Mouse (Mus musculus): ENCODE measurements around the gene Pcbp4. TPM values are rescaled to one million over a fixed set of nuclear protein-coding genes. Genes with fewer than 3 reads are reported as not detected.

Gene Pcbp4
- polyA plus RNA-seq, 1 experiment from 2014 or later = 7.4 TPM

DNA sequence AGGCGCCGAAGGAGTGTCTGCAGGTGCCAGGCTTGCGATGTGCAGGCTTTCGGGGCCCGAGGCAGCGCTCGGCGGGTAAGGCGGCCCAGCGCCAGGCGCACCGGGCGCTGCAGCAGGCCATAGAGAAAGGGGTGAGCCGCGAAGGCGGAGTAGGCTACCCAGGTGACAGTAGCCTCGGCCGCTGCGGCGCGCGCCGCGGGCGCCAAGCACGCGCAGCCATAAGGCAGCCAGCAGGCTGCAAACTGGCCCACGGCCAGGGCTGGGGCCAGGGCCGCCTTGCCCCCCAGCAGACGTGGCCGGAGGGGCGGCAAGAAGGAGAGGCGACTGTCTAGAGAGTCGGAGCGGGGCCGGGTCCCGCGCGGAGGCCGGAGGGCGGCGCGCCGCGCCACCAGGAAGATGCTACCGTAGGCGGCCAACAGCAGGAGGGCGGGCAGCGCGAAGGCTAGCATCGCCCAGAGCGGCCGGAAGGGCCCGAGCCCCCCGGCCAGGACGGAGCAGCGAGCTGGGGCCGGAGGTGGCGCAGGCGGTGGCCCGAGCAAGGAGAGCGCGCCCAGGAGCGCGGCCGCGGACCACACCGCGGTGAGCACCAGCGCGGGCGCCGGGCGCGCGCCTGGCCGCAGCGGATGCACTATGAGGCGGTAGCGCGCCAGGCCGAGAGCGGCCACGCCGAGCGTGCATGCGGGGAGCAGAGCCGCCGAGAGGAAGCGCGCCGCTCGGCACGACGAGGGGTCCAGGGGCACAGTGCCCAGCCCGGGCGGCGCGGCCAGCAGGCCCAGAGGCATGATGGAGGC lies 11.9 kb downstream of the Pcbp4 start:
- Histone ChIP-seq H3K9ac (no peak overlapping the region), H3K4me1 (replicated peaks) (peaks cover 12% of the 10 kb centered on the region)
- 3% methylated on average over 98 of the region's 99 CpGs for WGBS (ENCODE audit: insufficient replicate concordance)

DNA sequence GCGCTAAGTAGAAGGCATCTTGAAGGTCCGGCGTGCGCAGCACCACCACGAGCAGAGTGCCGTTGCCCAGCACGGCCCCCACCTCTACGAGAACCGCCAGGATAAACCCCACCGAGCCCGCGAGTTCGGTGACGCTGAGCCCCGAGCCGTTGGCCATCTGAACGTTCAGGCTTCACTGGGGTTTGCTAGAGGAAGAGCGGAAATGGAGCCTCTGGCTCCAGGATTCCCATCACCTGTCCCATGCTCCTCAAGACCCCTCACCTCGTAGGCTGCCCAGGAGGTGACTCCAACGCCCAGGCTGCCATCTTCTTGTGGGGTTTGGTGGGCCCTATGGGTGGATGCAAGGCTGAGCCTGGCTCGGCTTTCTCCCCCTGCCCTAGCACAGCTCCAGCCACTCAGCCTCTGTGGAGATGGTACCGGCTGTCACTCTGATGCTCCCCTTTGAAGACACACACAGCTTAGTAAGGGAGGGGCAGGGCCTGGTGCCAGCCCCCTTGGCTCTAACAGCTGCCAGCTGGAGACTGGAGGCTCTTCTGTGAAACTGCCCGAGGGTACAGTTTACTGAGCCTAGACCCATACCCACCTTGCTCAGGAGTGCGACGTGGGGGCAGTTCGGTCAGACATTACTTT lies 12.6 kb downstream of the Pcbp4 start, which contains the start of gene Gpr62:
Gene Gpr62, minus strand, starts transcription at position 368 of the 630 bp plus-strand sequence.
- no peak within 1 kb of the TSS for H3K9ac ChIP-seq
- peaks cover 43% of the 10 kb centered on the region for H3K27me3 ChIP-seq
- 26% methylated on average over 26 of the region's 26 CpGs for WGBS (ENCODE audit: insufficient replicate concordance)

More for the DNA sequence above, 11.9 kb downstream of the Pcbp4 start:
- H3K27ac ChIP-seq (replicated peaks) = no peak overlapping the region
- no peaks in the 10 kb centered on the region for H3K9me3 ChIP-seq (replicated peaks)
- ATAC-seq (ENCODE audit: insufficient read depth) = peak; percentile 32
- peaks cover 43% of the 10 kb centered on the region for H3K27me3 ChIP-seq
- H3K4me3 ChIP-seq (replicated peaks) = peak overlapping the region; percentile 50
- no peaks in the 10 kb centered on the region for H3K36me3 ChIP-seq (replicated peaks)
- peak overlapping the region; percentile 72 for H3K4me2 ChIP-seq

DNA sequence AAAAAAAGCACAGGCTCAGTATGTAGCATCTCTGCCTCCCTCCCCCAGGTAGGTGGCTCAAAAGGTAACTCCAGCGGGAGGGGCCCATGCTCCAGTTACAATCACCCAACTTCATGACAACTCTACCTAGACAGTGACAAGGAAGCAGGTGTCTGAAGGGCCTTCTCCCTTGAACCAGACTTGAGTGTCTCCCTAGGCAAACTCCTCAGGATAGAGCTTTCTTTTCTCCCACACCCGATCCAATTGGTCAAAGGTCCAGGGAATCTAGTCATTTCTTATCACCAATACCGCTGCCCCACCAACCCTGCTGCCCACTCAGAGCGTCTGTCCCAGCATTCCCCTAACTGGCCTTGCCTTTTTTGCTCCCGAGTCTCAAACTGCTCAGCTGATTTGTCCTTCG lies 13.6 kb downstream of the Pcbp4 start:
- H3K4me1 ChIP-seq (replicated peaks) = peaks cover 12% of the 10 kb centered on the region
- peaks cover 43% of the 10 kb centered on the region for H3K27me3 ChIP-seq
- H3K4me3 ChIP-seq (replicated peaks) = no peak overlapping the region
- no peaks in the 10 kb centered on the region for H3K36me3 ChIP-seq (replicated peaks)
- H3K27ac ChIP-seq (replicated peaks) = no peak overlapping the region
- no peaks in the 10 kb centered on the region for H3K9me3 ChIP-seq (replicated peaks)
- no peak overlapping the region for H3K9ac ChIP-seq
- 72% methylated on average over 6 of the region's 6 CpGs for WGBS (ENCODE audit: insufficient replicate concordance)
- H3K4me2 ChIP-seq = no peak overlapping the region
- ATAC-seq (ENCODE audit: insufficient read depth) = no peak

More for the DNA sequence above, 12.6 kb downstream of the Pcbp4 start, which contains the start of gene Gpr62:
- H3K4me1 ChIP-seq (replicated peaks) = peaks cover 12% of the 10 kb centered on the region
- no peaks in the 10 kb centered on the region for H3K9me3 ChIP-seq (replicated peaks)
- no peak for ATAC-seq (ENCODE audit: insufficient read depth)
- no peaks in the 10 kb centered on the region for H3K36me3 ChIP-seq (replicated peaks)
- H3K4me2 ChIP-seq = peak within 1 kb of the TSS; percentile 72
- no peak within 1 kb of the TSS for H3K27ac ChIP-seq (replicated peaks)
- peak within 1 kb of the TSS; percentile 50 for H3K4me3 ChIP-seq (replicated peaks)

DNA sequence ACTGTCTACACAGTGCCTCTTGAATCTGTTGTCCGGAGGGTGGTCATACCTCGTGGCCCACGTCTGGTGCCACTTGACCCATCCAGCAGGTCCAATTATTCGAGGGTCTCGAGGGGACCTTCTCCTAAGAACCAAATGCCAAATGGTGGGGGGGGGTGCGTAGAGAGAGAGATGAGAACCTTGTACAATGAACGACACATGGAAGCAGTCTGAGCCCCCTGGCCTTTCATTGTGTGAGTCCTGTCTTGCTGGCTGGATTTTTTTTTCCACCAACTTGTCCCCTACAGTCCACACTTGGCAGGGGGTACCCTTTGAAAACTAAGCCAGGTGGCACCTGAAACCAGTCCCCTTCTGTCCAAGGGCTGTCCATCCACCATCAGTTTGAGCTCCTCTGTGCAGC lies 14.7 kb downstream of the Pcbp4 start:
- Histone ChIP-seq H3K4me1 (replicated peaks) (peaks cover 12% of the 10 kb centered on the region), H3K27ac (replicated peaks) (no peak overlapping the region), H3K4me2 (no peak overlapping the region), H3K4me3 (replicated peaks) (no peak overlapping the region), H3K9ac (no peak overlapping the region), H3K36me3 (replicated peaks) (no peaks in the 10 kb centered on the region), H3K9me3 (replicated peaks) (no peaks in the 10 kb centered on the region), H3K27me3 (peaks cover 43% of the 10 kb centered on the region)
- no peak for ATAC-seq (ENCODE audit: insufficient read depth)
- 69% methylated on average over 7 of the region's 7 CpGs for WGBS (ENCODE audit: insufficient replicate concordance)

DNA sequence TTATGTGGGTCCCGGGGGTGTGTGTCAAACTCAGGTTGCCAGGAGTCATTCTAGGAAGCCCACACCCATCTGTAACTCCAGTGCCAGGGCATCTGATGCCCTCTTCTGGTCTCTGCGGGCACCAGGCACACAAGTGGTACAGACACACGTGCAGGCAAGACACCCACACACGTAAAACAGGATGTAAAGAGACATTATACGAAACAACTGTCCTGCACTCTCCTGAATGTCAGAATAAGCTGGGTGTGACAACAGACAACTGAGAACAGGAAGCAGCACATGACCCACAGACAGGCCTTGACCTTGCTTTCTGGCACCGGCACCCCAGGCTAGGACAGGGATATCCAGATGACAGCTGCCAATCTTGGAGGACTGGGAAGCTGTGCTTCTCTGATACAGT lies 16.2 kb downstream of the Pcbp4 start:
- Histone ChIP-seq H3K9me3 (replicated peaks) (no peaks in the 10 kb centered on the region), H3K4me3 (replicated peaks) (no peak overlapping the region), H3K27me3 (peaks cover 28% of the 10 kb centered on the region), H3K4me2 (no peak overlapping the region), H3K36me3 (replicated peaks) (no peaks in the 10 kb centered on the region), H3K9ac (no peak overlapping the region), H3K4me1 (replicated peaks) (peaks cover 18% of the 10 kb centered on the region), H3K27ac (replicated peaks) (no peak overlapping the region)
- no peak for ATAC-seq (ENCODE audit: insufficient read depth)
- 32% methylated on average over 6 of the region's 6 CpGs for WGBS (ENCODE audit: insufficient replicate concordance)

DNA sequence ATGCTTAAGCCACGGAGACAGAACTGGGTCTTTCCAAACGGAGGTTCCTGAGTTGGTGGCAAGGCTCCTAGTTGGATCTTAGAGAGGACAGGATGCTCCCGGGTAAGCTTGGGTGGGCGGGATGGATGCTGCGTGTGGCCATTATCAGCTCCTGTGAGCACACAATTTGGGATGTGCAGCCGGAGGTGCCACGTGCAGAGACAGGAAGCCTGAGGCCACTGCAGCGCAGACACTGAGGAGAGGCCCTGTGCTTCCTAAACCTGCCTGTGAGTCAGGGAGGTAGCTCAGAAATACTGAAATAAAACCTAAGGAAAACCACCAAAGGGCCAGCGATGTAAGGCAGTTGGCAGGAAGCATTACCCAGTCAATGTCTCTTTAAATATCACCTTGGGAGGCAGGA lies 16.7 kb downstream of the Pcbp4 start:
- Histone ChIP-seq H3K4me3 (replicated peaks) (no peak overlapping the region), H3K9me3 (replicated peaks) (no peaks in the 10 kb centered on the region), H3K4me1 (replicated peaks) (peaks cover 18% of the 10 kb centered on the region), H3K27me3 (peaks cover 24% of the 10 kb centered on the region), H3K9ac (no peak overlapping the region), H3K36me3 (replicated peaks) (no peaks in the 10 kb centered on the region), H3K27ac (replicated peaks) (no peak overlapping the region), H3K4me2 (no peak overlapping the region)
- no peak for ATAC-seq (ENCODE audit: insufficient read depth)
- WGBS (ENCODE audit: insufficient replicate concordance) = 28% methylated on average over 9 of the region's 9 CpGs

DNA sequence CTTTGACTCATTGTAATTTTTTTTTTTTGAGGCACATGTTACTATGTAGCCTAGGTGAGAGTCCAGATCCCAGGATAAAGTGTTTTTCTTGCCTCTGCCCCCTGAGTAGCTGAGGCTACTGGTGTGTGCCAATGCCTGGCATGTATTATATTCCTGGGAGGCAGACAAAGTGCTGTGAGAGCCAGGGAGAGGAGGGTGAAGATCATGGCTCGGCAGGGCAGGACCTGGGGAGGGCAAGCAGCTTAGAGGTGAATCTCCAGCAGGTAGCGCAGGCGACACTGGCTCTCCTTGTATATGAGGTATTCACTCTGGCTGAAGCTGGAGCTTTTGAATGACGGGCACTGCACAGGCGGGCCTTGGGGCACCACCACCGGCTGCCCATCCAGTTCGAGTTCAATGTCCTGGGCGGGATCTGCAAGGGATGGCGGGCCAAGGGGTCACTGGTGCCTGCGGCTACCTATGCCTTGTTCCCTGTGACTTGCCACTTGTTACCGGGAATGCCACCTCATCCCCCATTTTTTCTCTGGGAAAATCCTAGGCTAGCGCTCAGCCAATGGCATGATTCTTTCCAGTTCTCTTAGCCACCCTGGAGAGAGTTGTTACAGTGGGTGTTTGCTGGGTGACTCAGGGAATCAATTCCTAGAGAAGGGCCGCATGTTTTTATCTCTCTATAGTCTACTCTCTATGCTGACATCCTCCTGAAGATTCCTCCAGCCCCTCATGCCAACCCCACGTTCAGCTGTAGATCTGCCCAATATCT lies 18.1 kb downstream of the Pcbp4 start:
- Histone ChIP-seq H3K36me3 (replicated peaks) (no peaks in the 10 kb centered on the region), H3K4me3 (replicated peaks) (no peak overlapping the region), H3K27me3 (peaks cover 10% of the 10 kb centered on the region), H3K4me1 (replicated peaks) (peaks cover 31% of the 10 kb centered on the region), H3K4me2 (no peak overlapping the region), H3K9me3 (replicated peaks) (no peaks in the 10 kb centered on the region), H3K9ac (no peak overlapping the region), H3K27ac (replicated peaks) (no peak overlapping the region)
- ATAC-seq (ENCODE audit: insufficient read depth) = no peak
- whole genome bisulfite sequencing (ENCODE audit: insufficient replicate concordance) = 65% methylated on average over 14 of the region's 14 CpGs

DNA sequence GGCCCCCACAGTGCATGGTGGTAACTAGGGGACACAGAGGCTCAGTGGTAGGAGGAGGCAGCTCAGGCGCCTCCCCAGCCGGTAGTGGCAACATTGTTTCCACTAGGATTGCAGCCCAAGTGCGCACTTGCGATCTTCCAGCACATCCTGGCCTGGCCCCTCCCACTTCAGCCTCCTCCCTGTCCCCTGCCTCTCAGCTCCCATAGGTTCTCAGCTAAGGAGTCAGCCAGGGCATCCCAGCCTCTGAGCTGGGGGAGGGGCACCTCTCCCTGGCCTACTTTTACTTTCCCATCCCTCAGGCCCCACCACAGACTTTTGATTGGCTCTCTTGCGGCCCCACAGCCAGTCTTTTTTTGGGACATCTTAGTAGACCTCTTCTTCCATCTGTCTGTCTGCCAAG lies 18.8 kb downstream of the Pcbp4 start:
- no peaks in the 10 kb centered on the region for H3K36me3 ChIP-seq (replicated peaks)
- peaks cover 3% of the 10 kb centered on the region for H3K27me3 ChIP-seq
- no peak overlapping the region for H3K4me3 ChIP-seq (replicated peaks)
- H3K4me2 ChIP-seq = no peak overlapping the region
- H3K9me3 ChIP-seq (replicated peaks) = no peaks in the 10 kb centered on the region
- no peak for ATAC-seq (ENCODE audit: insufficient read depth)
- WGBS (ENCODE audit: insufficient replicate concordance) = 73% methylated on average over 5 of the region's 5 CpGs
- H3K4me1 ChIP-seq (replicated peaks) = peaks cover 37% of the 10 kb centered on the region
- H3K9ac ChIP-seq = no peak overlapping the region
- no peak overlapping the region for H3K27ac ChIP-seq (replicated peaks)

DNA sequence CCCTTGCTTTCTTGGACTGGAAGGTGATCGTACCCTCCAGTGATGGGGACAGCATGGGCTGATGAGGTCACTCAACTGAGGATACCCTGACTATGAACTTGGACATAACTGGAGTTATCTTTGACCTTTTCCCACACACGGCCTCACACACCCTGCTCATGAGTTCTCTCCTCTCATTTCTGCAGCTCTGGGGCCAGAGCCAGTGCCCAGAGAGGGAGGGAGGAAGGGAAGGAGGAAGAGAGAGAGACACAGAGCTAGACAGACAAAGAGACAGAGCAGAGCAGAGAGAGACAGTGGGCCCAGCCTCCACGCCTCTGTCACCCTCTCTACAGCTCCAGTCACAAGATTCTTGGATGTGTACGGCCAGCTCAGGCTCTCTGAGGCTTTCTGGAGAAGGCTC lies 19.2 kb downstream of the Pcbp4 start:
- no peaks in the 10 kb centered on the region for H3K9me3 ChIP-seq (replicated peaks)
- peaks cover 39% of the 10 kb centered on the region for H3K4me1 ChIP-seq (replicated peaks)
- H3K27me3 ChIP-seq = no peaks in the 10 kb centered on the region
- WGBS (ENCODE audit: insufficient replicate concordance) = 56% methylated on average over 4 of the region's 4 CpGs
- H3K27ac ChIP-seq (replicated peaks) = no peak overlapping the region
- H3K9ac ChIP-seq = no peak overlapping the region
- no peak for ATAC-seq (ENCODE audit: insufficient read depth)
- H3K36me3 ChIP-seq (replicated peaks) = no peaks in the 10 kb centered on the region
- H3K4me2 ChIP-seq = no peak overlapping the region
- H3K4me3 ChIP-seq (replicated peaks) = no peak overlapping the region

DNA sequence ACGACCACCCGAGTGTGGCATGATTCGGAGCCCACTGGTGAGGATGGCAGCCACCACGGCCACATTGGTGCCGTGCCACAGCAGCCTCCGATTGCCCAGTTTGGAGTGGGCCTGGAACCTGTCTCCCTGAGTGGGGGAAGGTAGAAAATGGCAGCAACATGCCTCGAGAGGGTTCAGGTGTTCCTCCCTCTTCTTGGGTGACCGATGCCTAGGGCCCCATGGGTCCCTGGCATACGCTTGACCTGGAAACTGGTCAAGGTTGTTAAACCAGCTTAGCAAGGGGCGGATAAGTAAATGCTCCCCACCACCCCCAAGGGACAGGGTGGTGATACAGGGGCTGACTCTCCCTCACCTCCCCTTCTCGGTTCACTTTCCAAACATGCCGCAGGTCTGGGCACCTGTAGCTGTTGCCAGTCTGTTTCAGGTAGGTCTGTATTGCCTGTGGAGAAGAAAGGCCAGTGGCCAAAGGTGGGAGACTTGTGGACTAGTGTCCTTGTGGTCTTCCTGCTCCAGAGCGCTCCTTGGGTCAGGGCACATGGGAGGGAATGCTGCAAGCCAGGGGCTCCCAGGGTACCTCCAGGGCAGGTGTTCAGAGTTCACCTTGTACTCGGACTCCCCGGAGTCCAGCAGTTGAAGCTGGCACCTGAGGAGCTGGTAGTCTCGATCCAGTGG lies 20.1 kb downstream of the Pcbp4 start:
- Histone ChIP-seq H3K4me2 (no peak overlapping the region), H3K4me3 (replicated peaks) (no peak overlapping the region), H3K27me3 (no peaks in the 10 kb centered on the region), H3K36me3 (replicated peaks) (no peaks in the 10 kb centered on the region), H3K9ac (no peak overlapping the region), H3K4me1 (replicated peaks) (peaks cover 48% of the 10 kb centered on the region), H3K9me3 (replicated peaks) (no peaks in the 10 kb centered on the region), H3K27ac (replicated peaks) (no peak overlapping the region)
- WGBS (ENCODE audit: insufficient replicate concordance) = 72% methylated on average over 16 of the region's 16 CpGs
- ATAC-seq (ENCODE audit: insufficient read depth) = no peak

DNA sequence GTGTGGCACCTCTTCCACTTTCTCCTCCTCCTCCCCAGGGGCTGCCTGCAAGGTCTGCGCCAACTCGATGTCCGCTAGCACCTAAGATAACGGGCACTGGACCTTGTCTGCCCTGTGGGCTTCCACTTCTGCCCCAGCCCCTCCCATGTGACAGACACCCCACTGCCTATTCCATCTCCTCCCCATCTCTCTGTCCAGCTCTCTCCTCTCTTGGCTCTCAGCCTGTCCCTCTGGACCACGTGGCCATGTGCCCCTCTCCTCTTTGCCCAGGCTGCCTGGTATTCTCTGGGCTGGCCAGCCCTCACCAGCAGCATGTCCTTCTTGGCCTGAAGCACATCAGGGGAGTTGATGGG lies 20.6 kb downstream of the Pcbp4 start:
- ATAC-seq (ENCODE audit: insufficient read depth) = no peak
- H3K4me2 ChIP-seq = no peak overlapping the region
- no peak overlapping the region for H3K9ac ChIP-seq
- no peak overlapping the region for H3K4me3 ChIP-seq (replicated peaks)
- no peaks in the 10 kb centered on the region for H3K36me3 ChIP-seq (replicated peaks)
- H3K27me3 ChIP-seq = no peaks in the 10 kb centered on the region
- H3K27ac ChIP-seq (replicated peaks) = no peak overlapping the region
- 67% methylated on average over 5 of the region's 5 CpGs for WGBS (ENCODE audit: insufficient replicate concordance)
- H3K4me1 ChIP-seq (replicated peaks) = peaks cover 50% of the 10 kb centered on the region
- H3K9me3 ChIP-seq (replicated peaks) = no peaks in the 10 kb centered on the region

All from liver, embryonic 15.5 days (tissue).